Mouse (Mus musculus) left cerebral cortex, adult 2 months (tissue): ENCODE data around the gene Nkiras1. TPM values are rescaled to one million over a fixed set of nuclear protein-coding genes. Genes with fewer than 3 reads are reported as not detected.
A peak's percentile ranks its signal among the peaks of the same experiment; 100 is the strongest.
"Not testable (repeated sequence)": the region's sequence is repeated elsewhere in the genome, so short reads cannot be mapped to it uniquely, and the experiment has no call there.

Source experiments
- DNase-seq, 2 experiments: peaks; one replicate each; pipeline ENCODE4 v3.0.0; 2021 to 2022; ENCODE audit warnings: low spot score in 2 of 2, mixed read lengths in 1 of 2; ENCODE audit errors: extremely low spot score in 1 of 2
- H3K27ac ChIP-seq: fragments of 200-600 bp; 2 replicates; pipeline ENCODE4 v1.8.1; 2022
- H3K4me3 ChIP-seq: fragments of 200-600 bp; 2 replicates; pipeline ENCODE4 v1.8.1; 2022
- CTCF ChIP-seq: fragments of 200-600 bp; IDR thresholded peaks from 2 replicates; pipeline ENCODE4 v1.8.1; 2022; ENCODE audit warnings: antibody characterized with exemption, mild to moderate bottlenecking, moderate library complexity
- intact Hi-C: fragments of 180-260 bp; cut with DNase I; formaldehyde crosslinking; loops from one replicate; pipeline ENCODE4 v1.15.1; 2025
- long read RNA-seq, 2 experiments: library from polyadenylated mRNA; stranded (forward); transcript quantifications; one replicate each; pipeline ENCODE4 v2.0.0; 2021; ENCODE audit warnings: borderline mapping rate in 2 of 2
- total RNA-seq, 2 experiments: library from RNA; stranded (reverse); gene quantifications; 2 replicates each; pipeline ENCODE4 v1.2.3; 2021

The Nkiras1 gene
- total RNA-seq, result 100 to 1,000 TPM in 1 of 2 experiments, 10 to 100 TPM in 1; 97.0 to 107 TPM
- long read RNA-seq, experiment 1, full-length matches to known transcripts, result 80 of 92 reads
- long read RNA-seq, experiment 1, partial matches to known transcripts, result 2 of 92 reads
- long read RNA-seq, experiment 1, other reads (novel, unspliced or antisense), result 10 of 92 reads
- long read RNA-seq, experiment 2, full-length matches to known transcripts, result 63 of 74 reads
- long read RNA-seq, experiment 2, partial matches to known transcripts, result 1 of 74 reads
- long read RNA-seq, experiment 2, other reads (novel, unspliced or antisense), result 10 of 74 reads

DNA sequence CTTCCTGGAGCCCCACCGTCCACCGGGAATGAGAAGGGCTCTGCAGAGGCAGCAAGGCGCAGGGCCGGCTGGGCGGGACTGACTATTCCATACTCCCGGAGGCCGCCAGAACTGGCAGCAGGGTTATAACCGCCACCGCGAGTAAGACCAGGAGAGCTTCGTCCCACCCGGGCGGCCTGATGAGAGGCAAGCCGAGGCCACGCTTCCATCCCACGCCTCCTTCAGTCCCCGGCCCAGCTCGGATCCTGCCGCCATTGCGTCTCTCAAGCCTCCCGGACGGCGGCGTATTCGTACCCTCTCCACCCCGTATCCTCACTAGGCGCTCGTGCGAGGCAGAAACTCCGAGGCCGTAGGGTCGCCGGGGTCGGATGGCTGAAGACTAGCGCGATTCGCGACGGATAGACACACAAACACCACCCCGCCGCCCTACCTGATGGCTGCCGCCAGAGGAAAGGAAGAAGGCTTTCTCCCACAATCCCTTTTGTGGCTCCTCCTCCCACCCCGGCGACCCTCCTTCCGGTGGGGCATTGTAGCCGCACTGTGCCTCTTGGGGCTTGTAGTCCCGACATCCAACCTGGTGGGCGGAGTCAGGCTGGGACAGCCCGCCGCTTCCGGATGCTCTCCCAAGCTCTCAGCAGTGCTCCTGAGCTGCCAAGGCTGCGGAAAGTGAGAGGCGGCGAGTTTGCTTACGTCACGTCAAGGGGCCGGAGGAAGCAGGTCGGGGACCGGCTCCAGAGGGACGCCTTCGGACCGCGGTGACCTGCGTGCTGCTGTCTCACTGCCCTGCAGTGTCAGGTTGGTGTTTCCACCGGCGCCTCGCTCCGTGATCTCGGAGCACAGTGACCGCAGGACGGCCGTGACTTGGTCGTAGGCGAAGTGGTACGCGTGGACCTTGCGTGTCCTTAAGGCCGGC, at the start of gene Nkiras1, which contains the start of gene Rpl15:
Gene Nkiras1 (plus strand): TSS at position 608 of the 913 bp plus-strand sequence.
Gene Rpl15 (minus strand): TSS at position 863 of the 913 bp plus-strand sequence.
- peak; percentile 33 for TF ChIP-seq CTCF
- intact Hi-C loops, result loop anchor here (1.0 to 2.0 kb wide), 3 partner anchors 31 to 61 kb away; partner anchors contain the start of genes Nr1d2 and Ube2e1
- peak; percentile 97 to 99 for DNase-seq
- Histone ChIP-seq H3K27ac (peak within 1 kb of the TSS; percentile 96), H3K4me3 (peak within 1 kb of the TSS; percentile 79)

GRCm38 (mm10) chr14:18221977-18222376, 49.0 kb upstream of the Nkiras1 start:
- Histone ChIP-seq H3K4me3 (no peak overlapping the region), H3K27ac (peak overlapping the region; percentile 34; the same call in 1 of the 2 replicates)
- no peak for DNase-seq
- TF ChIP-seq CTCF, result no peak
- intact Hi-C loops, result no loop called here

DNA sequence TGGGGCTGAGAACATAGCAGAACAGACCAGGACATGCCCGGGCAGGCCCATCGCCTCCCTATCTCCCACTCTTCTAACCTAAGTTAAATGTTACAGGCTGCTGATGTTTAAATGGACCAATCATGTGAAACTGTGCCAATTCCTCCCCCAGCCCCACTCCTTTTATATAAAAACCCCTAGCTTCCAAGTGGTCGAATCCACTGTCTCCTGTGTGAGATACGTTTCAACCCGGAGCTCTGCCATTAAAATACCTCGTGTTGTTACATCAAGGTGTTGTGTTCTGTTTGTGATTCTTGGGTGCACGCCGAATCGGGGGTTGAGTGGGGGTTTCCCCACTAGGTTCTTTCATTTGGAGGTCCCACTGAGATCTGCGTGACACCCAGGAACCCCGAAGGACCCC, 45.5 kb upstream of the Nkiras1 start:
- intact Hi-C loops, result not testable (repeated sequence)

DNA sequence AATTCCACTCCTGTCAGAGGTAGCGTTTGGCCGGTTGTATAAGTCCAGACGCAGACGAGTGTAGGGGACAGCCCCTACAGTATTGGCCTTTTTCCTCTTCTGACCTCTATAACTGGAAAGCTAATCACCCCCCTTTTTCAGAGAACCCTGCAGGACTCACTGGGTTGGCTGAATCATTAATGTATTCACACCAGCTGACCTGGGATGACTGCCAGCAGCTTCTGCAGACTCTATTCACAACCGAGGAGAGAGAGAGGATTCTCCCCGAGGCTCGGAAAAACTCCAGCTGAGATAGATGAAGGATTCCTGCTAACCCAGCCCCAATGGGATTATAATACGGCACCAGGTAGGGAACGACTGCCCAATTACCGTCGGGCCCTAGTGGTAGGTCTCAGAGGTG, 44.8 kb upstream of the Nkiras1 start:
- H3K4me3 ChIP-seq, DNase-seq, intact Hi-C loops, H3K27ac ChIP-seq: not testable (repeated sequence)

More for the DNA sequence above, 45.5 kb upstream of the Nkiras1 start:
- not testable (repeated sequence) for H3K27ac ChIP-seq, H3K4me3 ChIP-seq, DNase-seq

DNA sequence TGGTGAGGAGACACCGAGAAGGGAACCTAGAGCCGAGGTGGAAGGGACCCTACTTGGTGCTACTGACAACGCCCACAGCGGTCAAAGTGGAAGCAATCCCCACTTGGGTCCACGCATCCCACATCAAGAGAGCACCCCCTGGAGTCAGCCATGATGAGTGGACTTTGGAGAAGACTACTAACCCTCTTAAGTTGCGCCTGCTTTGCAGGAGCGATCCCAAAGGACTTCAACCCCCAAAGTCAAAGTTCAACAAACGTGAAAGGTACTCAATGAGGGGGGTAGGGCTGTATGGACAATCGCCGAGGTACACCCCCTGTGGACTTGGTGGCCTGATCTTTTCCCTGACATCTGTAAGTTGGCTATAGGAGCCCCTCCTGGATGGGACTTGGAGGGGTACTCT, 41.2 kb upstream of the Nkiras1 start:
- H3K4me3 ChIP-seq, DNase-seq, intact Hi-C loops, H3K27ac ChIP-seq: not testable (repeated sequence)

- H3K4me3 ChIP-seq, DNase-seq, H3K27ac ChIP-seq, intact Hi-C loops: not testable (repeated sequence)
Observed at GRCm38 (mm10) chr14:18231866-18232265, 39.1 kb upstream of the Nkiras1 start.

- intact Hi-C loops, result no loop called here
- no peak overlapping the region for H3K27ac ChIP-seq
- TF ChIP-seq CTCF, result no peak
- DNase-seq, result no peak
- no peak overlapping the region for H3K4me3 ChIP-seq
Observed at GRCm38 (mm10) chr14:18233076-18233475, 37.9 kb upstream of the Nkiras1 start.

- H3K4me3 ChIP-seq, result no peak overlapping the region
- no peak for DNase-seq
- no peak for TF ChIP-seq CTCF
- H3K27ac ChIP-seq, result peak overlapping the region; percentile 4; the same call in 1 of the 2 replicates
- intact Hi-C loops, result no loop called here
Observed at GRCm38 (mm10) chr14:18233981-18234960, 36.7 kb upstream of the Nkiras1 start.

DNA sequence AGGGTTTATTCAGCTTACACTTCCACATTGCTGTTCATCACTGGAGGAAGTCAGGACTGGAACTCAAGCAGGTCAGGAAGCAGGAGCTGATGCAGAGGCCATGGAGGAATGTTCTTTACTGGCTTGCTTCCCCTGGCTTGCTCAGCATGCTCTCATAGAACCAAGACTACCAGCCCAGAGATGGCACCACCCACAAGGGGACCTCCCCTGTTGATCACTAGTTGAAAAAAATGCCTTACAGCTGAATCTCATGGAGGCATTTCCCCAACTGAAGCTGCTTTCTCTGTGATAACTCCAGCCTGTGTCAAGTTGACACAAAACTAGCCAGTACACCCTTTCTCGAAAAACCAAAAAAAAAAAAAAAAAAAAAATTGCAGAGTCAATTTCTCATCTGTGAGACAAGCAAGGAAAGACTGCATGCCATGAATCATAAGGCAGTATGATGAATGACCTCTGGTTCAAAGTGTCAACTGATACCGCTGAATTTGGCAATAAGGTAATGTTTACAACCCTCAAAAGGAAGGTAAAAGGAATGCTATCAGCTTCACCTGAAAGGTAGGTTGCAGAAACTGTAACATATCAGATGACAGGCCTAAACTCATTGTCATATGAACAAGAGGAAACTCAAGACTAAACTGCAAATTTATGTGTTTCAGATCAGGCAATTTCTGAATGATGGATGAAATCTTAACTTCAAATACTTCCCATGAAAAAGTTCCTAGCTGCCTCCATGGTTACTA, 34.3 kb upstream of the Nkiras1 start:
- DNase-seq, intact Hi-C loops, H3K27ac ChIP-seq, H3K4me3 ChIP-seq: not testable (repeated sequence)

GRCm38 (mm10) chr14:18237381-18237780, 33.6 kb upstream of the Nkiras1 start:
- Histone ChIP-seq H3K27ac (peak overlapping the region; percentile 100), H3K4me3 (peak overlapping the region; percentile 93)
- intact Hi-C loops, result no loop called here
- no peak for DNase-seq
- no peak for TF ChIP-seq CTCF
